8 mouse cellular contexts compared by ENCODE assay signal in the genomic region with DNA sequence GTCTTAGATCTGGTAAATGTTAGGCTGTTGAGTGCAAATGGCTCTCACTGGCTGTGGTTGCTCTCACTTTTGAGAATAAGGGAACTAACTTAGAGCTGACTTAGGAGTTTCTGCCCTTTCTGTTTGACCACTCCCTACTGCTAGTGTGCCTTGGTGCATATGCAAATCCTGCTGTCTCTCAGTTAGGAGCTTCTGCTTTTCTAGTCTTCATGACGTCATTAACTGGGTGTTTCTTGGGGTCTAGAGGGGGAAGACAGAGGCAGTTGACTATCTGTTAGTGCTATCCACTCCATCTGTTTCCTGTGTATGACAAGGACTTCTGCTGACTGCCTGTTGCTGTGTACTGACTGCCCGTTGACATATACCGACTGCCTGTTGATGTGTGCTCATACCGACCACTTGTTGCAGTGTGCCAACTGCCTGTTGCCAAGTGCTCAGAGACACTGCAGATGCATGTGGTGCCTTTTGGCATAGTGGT. TPM values are rescaled to one million over a fixed set of nuclear protein-coding genes. Genes with fewer than 3 reads are reported as not detected.
DNase-seq lines count a peak whose midpoint lies in the region; ATAC-seq and TF ChIP-seq lines count a peak whose summit lies in the region.

No protein-coding gene starts in this region.

- peak; percentile 97 to 99 for TF ChIP-seq EP300 in MEL (IDR thresholded peaks at IDR 0.05; ENCODE audit: low read depth in 1 of 2, low read length in 2 of 2)

- ATAC-seq in intestine, embryonic 15.5 days = peak; percentile 31; the same call in 1 of the 2 replicates

- H3K36me3 ChIP-seq in MEL (ENCODE audit: control insufficient read depth in 1 of 2, insufficient read depth in 2 of 2, low read length in 2 of 2) = peaks cover 0 to 61% of the 10 kb centered on the region in 2 experiments; a peak in 2 of 4 replicates
- H3K36me3 ChIP-seq in intestine, embryonic 15.5 days = no peaks in the 10 kb centered on the region

- H3K4me3 ChIP-seq in MEL (ENCODE audit: control insufficient read depth in 1 of 2, insufficient read depth in 1 of 2, low read depth in 2 of 2, low read length in 2 of 2) = peak overlapping the region in 1 of 2 experiments; percentile 18; a peak in 1 of 4 replicates
- H3K4me3 ChIP-seq in intestine, embryonic 15.5 days (replicated peaks) = no peak overlapping the region

- H3K4me2 ChIP-seq in intestine, embryonic 15.5 days (replicated peaks) = no peak overlapping the region

- peak overlapping the region; percentile 70 for H3K9ac ChIP-seq in MEL (ENCODE audit: control insufficient read depth, low read depth, low read length, poor library complexity, severe bottlenecking)
- no peak overlapping the region for H3K9ac ChIP-seq in intestine, embryonic 15.5 days

- 44% methylated on average over 4 of the region's 4 CpGs for WGBS in intestine, embryonic 15.5 days

- TF ChIP-seq CTCF in MEL (IDR thresholded peaks at IDR 0.05 in 2 of 3, conservative IDR thresholded peaks at IDR 0.05 in 1 of 3; ENCODE audit: control insufficient read depth in 1 of 3, insufficient read depth in 1 of 3, low read depth in 2 of 3, low read length in 3 of 3, poor library complexity in 1 of 3, severe bottlenecking in 1 of 3) = no peak

- peaks cover 42 to 58% of the 10 kb centered on the region in 2 experiments for H3K4me1 ChIP-seq in MEL (ENCODE audit: control insufficient read depth in 1 of 2, insufficient read depth in 2 of 2, low read length in 2 of 2)
- peaks cover 7% of the 10 kb centered on the region for H3K4me1 ChIP-seq in intestine, embryonic 15.5 days (replicated peaks)

- peak; percentile 29 to 72; a peak in 2 of 4 replicates for TF ChIP-seq POLR2A in MEL (IDR thresholded peaks at IDR 0.05; ENCODE audit: control insufficient read depth in 1 of 2, insufficient read depth in 1 of 2, low read depth in 1 of 2, low read length in 2 of 2, poor library complexity in 1 of 2)

- H3K79me2 ChIP-seq in MEL (ENCODE audit: control insufficient read depth, insufficient read depth, low read length, poor library complexity) = peaks cover 28% of the 10 kb centered on the region

- TF ChIP-seq RAD21 in MEL (IDR thresholded peaks at IDR 0.05; ENCODE audit: low read depth, low read length) = no peak

- DNase-seq in kidney, adult 9 months = peak; percentile 26
- DNase-seq in kidney, postnatal 10 days = no peak
- peak; percentile 99 for DNase-seq in MEL (ENCODE audit: low read depth, low spot score)
- peak; percentile 44 for DNase-seq in naive thymus-derived CD4-positive, alpha-beta T cell, adult 2 months (ENCODE audit: low read depth)
- DNase-seq in right cerebral cortex, postnatal 14 days = no peak
- DNase-seq in embryo, embryonic 10.5 days (ENCODE audit: low spot score) = no peak
- no peak for DNase-seq in cerebellum, adult 8-10 months

- no peaks in the 10 kb centered on the region for H3K9me3 ChIP-seq in MEL (replicated peaks; ENCODE audit: insufficient read depth, low read length)
- H3K9me3 ChIP-seq in intestine, embryonic 15.5 days = no peaks in the 10 kb centered on the region

- no peaks in the 10 kb centered on the region for H3K27me3 ChIP-seq in MEL (ENCODE audit: control insufficient read depth in 1 of 2, insufficient read depth in 2 of 2, low read length in 2 of 2)
- H3K27me3 ChIP-seq in intestine, embryonic 15.5 days (replicated peaks) = no peaks in the 10 kb centered on the region

- peak overlapping the region; percentile 99 for H3K27ac ChIP-seq in MEL (ENCODE audit: control insufficient read depth, low read depth, low read length)
- H3K27ac ChIP-seq in intestine, embryonic 15.5 days = no peak overlapping the region

TF ChIP-seq in MEL, 35 proteins besides CTCF, POLR2A, EP300 and RAD21:
- TF ChIP-seq SIN3A (IDR thresholded peaks at IDR 0.05; ENCODE audit: low read length) (peak; percentile 97), GABPA (IDR thresholded peaks at IDR 0.05; ENCODE audit: low read depth, low read length) (no peak), CHD2 (IDR thresholded peaks at IDR 0.05; ENCODE audit: low read length) (no peak), MEF2A (IDR thresholded peaks at IDR 0.05; ENCODE audit: extremely low read depth, insufficient replicate concordance, low read depth, low read length, poor library complexity, severe bottlenecking) (no peak), ZMIZ1 (IDR thresholded peaks at IDR 0.05; ENCODE audit: low read depth, low read length) (peak; percentile 97), KAT2A (conservative IDR thresholded peaks at IDR 0.05; ENCODE audit: low read depth, low read length) (no peak), MAZ (IDR thresholded peaks at IDR 0.05; ENCODE audit: low read depth, low read length) (no peak), TBP (IDR thresholded peaks at IDR 0.05; ENCODE audit: low read depth, low read length) (peak; percentile 90), SMC3 (IDR thresholded peaks at IDR 0.05; ENCODE audit: low read depth, low read length) (no peak), E2F4 (IDR thresholded peaks at IDR 0.05; ENCODE audit: borderline replicate concordance, low read depth, low read length) (no peak), TAL1 (IDR thresholded peaks at IDR 0.05; ENCODE audit: low read length) (peak; percentile 97), ZC3H11A (IDR thresholded peaks at IDR 0.05; ENCODE audit: low read depth, low read length) (no peak), USF2 (IDR thresholded peaks at IDR 0.05; ENCODE audit: borderline replicate concordance in 1 of 2, insufficient read depth in 1 of 2, low read depth in 1 of 2, low read length in 2 of 2) (no peak), NELFE (IDR thresholded peaks at IDR 0.05; ENCODE audit: low read depth, low read length) (peak; percentile 68), CHD1 (IDR thresholded peaks at IDR 0.05; ENCODE audit: low read depth, low read length) (no peak), MYC (IDR thresholded peaks at IDR 0.05; ENCODE audit: low read depth, low read length) (peak; percentile 72), TCF12 (IDR thresholded peaks at IDR 0.05; ENCODE audit: low read depth, low read length) (peak; percentile 96), ELF1 (IDR thresholded peaks at IDR 0.05; ENCODE audit: low read depth, low read length) (peak; percentile 12; the same call in 1 of the 2 replicates), MAFK (IDR thresholded peaks at IDR 0.05; ENCODE audit: borderline replicate concordance, low read depth, low read length) (peak; percentile 82), ZKSCAN1 (IDR thresholded peaks at IDR 0.05; ENCODE audit: low read depth, low read length) (no peak), POLR2AphosphoS5 (IDR thresholded peaks at IDR 0.05; ENCODE audit: borderline replicate concordance, low read depth, low read length) (peak; percentile 100), MYB (IDR thresholded peaks at IDR 0.05; ENCODE audit: low read depth, low read length) (peak; percentile 99), HCFC1 (IDR thresholded peaks at IDR 0.05; ENCODE audit: low read depth, low read length) (peak; percentile 61), GATA1 (IDR thresholded peaks at IDR 0.05; ENCODE audit: low read depth, low read length) (peak; percentile 94), JUND (IDR thresholded peaks at IDR 0.05; ENCODE audit: low read depth, low read length) (no peak), UBTF (IDR thresholded peaks at IDR 0.05; ENCODE audit: borderline replicate concordance, insufficient read depth, low read depth, low read length) (no peak), USF1 (IDR thresholded peaks at IDR 0.05; ENCODE audit: low read depth, low read length) (no peak), NRF1 (IDR thresholded peaks at IDR 0.05; ENCODE audit: insufficient read depth, low read depth, low read length, poor library complexity, severe bottlenecking) (no peak), POLR2AphosphoS2 (IDR thresholded peaks at IDR 0.05; ENCODE audit: low read length) (peak; percentile 76; the same call in 1 of the 2 replicates), BHLHE40 (IDR thresholded peaks at IDR 0.05; ENCODE audit: borderline replicate concordance, low read depth, low read length) (peak; percentile 45; the same call in 1 of the 2 replicates), MAX (IDR thresholded peaks at IDR 0.05; ENCODE audit: low read length) (no peak), ZNF384 (IDR thresholded peaks at IDR 0.05; ENCODE audit: low read depth, low read length) (no peak), RCOR1 (IDR thresholded peaks at IDR 0.05; ENCODE audit: low read depth, low read length) (0 out of 2 replicates have a peak, but pooled peaks have one; percentile 6), ETS1 (IDR thresholded peaks at IDR 0.05; ENCODE audit: low read depth, low read length) (peak; percentile 100), MXI1 (IDR thresholded peaks at IDR 0.05; ENCODE audit: low read depth, low read length) (peak; percentile 50)

RNA-seq across cellular contexts. Expression of gene Sipa1l1, which starts 56.7 kb away (rescaled TPM):
- total RNA-seq in MEL (2012; rRNA removed) = 18.1 and 30.1 TPM in 2 replicates
- polyA plus RNA-seq in MEL (2012; ENCODE audit: insufficient read depth in 1 of 2, insufficient read length in 2 of 2, low read depth in 1 of 2, low replicate concordance in 2 of 2, missing spikeins in 1 of 2) = 10 to 100 TPM; 19.3 to 42.7 TPM
- 23.8 and 24.7 TPM in 2 replicates for polyA plus RNA-seq in intestine, embryonic 15.5 days (2015; fragmentation: Nextera tagmentation; extraction: Ambion mirVana)

Comparison
In these comparisons a context has a peak if more than half of its experiments do, and no peak if none do; other contexts are left out.
1. DNase-seq: peak in kidney, adult 9 months (single experiment), MEL (single experiment) and naive thymus-derived CD4-positive, alpha-beta T cell, adult 2 months (single experiment); none in kidney, postnatal 10 days (single experiment), right cerebral cortex, postnatal 14 days (single experiment), embryo, embryonic 10.5 days (single experiment) and cerebellum, adult 8-10 months (single experiment).